Mouse (Mus musculus) right cerebral cortex, postnatal 14 days (tissue): Measurements from ENCODE around the gene Lnx1.

ENCODE experiments used
- DNase-seq: peaks from one replicate; pipeline ENCODE4 v3.0.0; 2022

Gene Lnx1

GRCm38 (mm10) chr5:74702766-74703165, at the start of gene Lnx1:
TSS of gene Lnx1 (minus strand) at chr5:74702912.
- DNase-seq, result no peak

- DNase-seq, result no peak
Observed at GRCm38 (mm10) chr5:74750501-74750900, 47.8 kb upstream of the Lnx1 start.

GRCm38 (mm10) chr5:74747476-74747875, 44.8 kb upstream of the Lnx1 start:
- no peak for DNase-seq

GRCm38 (mm10) chr5:74740951-74741350, 38.2 kb upstream of the Lnx1 start:
- DNase-seq, result no peak

- no peak for DNase-seq
Observed at GRCm38 (mm10) chr5:74739435-74739834, 36.7 kb upstream of the Lnx1 start.

GRCm38 (mm10) chr5:74738312-74738711, 35.6 kb upstream of the Lnx1 start:
- DNase-seq, result no peak

- no peak for DNase-seq
Observed at GRCm38 (mm10) chr5:74733885-74734558, 31.3 kb upstream of the Lnx1 start.

GRCm38 (mm10) chr5:74732613-74733012, 29.9 kb upstream of the Lnx1 start:
- no peak for DNase-seq

GRCm38 (mm10) chr5:74730601-74731000, 27.9 kb upstream of the Lnx1 start:
- no peak for DNase-seq

GRCm38 (mm10) chr5:74729567-74729966, 26.9 kb upstream of the Lnx1 start:
- DNase-seq, result no peak

- no peak for DNase-seq
Observed at GRCm38 (mm10) chr5:74728186-74728585, 25.5 kb upstream of the Lnx1 start.

GRCm38 (mm10) chr5:74727319-74727718, 24.6 kb upstream of the Lnx1 start:
- DNase-seq, result no peak

GRCm38 (mm10) chr5:74725541-74725940, 22.8 kb upstream of the Lnx1 start:
- DNase-seq, result no peak

GRCm38 (mm10) chr5:74721816-74722215, 19.1 kb upstream of the Lnx1 start:
- DNase-seq, result no peak

- no peak for DNase-seq
Observed at GRCm38 (mm10) chr5:74720661-74721060, 17.9 kb upstream of the Lnx1 start.

GRCm38 (mm10) chr5:74716165-74716564, 13.5 kb upstream of the Lnx1 start:
- no peak for DNase-seq

GRCm38 (mm10) chr5:74712811-74713210, 10.1 kb upstream of the Lnx1 start:
- no peak for DNase-seq

GRCm38 (mm10) chr5:74711988-74712387, 9.3 kb upstream of the Lnx1 start:
- no peak for DNase-seq

- DNase-seq, result no peak
Observed at GRCm38 (mm10) chr5:74711056-74711455, 8.3 kb upstream of the Lnx1 start.

- no peak for DNase-seq
Observed at GRCm38 (mm10) chr5:74710181-74710580, 7.5 kb upstream of the Lnx1 start.

GRCm38 (mm10) chr5:74704460-74704790, 1.7 kb upstream of the Lnx1 start:
- DNase-seq, result peak; percentile 16

- DNase-seq, result no peak
Observed at GRCm38 (mm10) chr5:74703741-74704459, 1.2 kb upstream of the Lnx1 start.

- no peak for DNase-seq
Observed at GRCm38 (mm10) chr5:74700918-74701317, 1.8 kb downstream of the Lnx1 start.

- DNase-seq, result no peak
Observed at GRCm38 (mm10) chr5:74699673-74700072, 3.0 kb downstream of the Lnx1 start.

- no peak for DNase-seq
Observed at GRCm38 (mm10) chr5:74697534-74697933, 5.2 kb downstream of the Lnx1 start.
